Mouse (Mus musculus) CH12.LX (cell line): ENCODE measurements around the gene Samd4b. TPM values are rescaled to one million over a fixed set of nuclear protein-coding genes. Genes with fewer than 3 reads are reported as not detected.
"Not testable (repeated sequence)": the region's sequence is repeated elsewhere in the genome, so short reads cannot be mapped to it uniquely, and the experiment has no call there.

Experiments used
- DNase-seq: peaks from one replicate; pipeline ENCODE4 v3.0.0-alpha.2; 2013; ENCODE audit errors: extremely low read depth
- H3K27ac ChIP-seq: 2 replicates; pipeline ENCODE4 v1.5.1; 2012; ENCODE audit warnings: low read depth, mild to moderate bottlenecking, control low read depth, moderate library complexity; ENCODE audit not compliant: insufficient read depth
- H3K27me3 ChIP-seq: replicated peaks from 2 replicates; pipeline ENCODE3; 2012; ENCODE audit warnings: inconsistent platforms
- H3K36me3 ChIP-seq, 2 experiments: replicated peaks in 1 of 2; 2 replicates each; pipeline versions ENCODE3 to v1.6.1; 2012; ENCODE audit warnings: inconsistent platforms in 1 of 2, low read length in 1 of 2, mild to moderate bottlenecking in 1 of 2, mixed read lengths in 1 of 2, moderate library complexity in 1 of 2; ENCODE audit not compliant: control insufficient read depth in 1 of 2, insufficient read depth in 1 of 2
- H3K4me1 ChIP-seq, 2 experiments: 2 replicates each; pipeline ENCODE4 v1.6.1; 2012; ENCODE audit warnings: inconsistent platforms in 1 of 2, moderate library complexity in 1 of 2; ENCODE audit not compliant: insufficient read depth in 2 of 2, control insufficient read depth in 1 of 2
- H3K4me2 ChIP-seq: 2 replicates; pipeline ENCODE4 v1.6.1; 2012; ENCODE audit warnings: low read depth, mild to moderate bottlenecking, control low read depth; ENCODE audit not compliant: poor library complexity, insufficient read depth, severe bottlenecking
- H3K4me3 ChIP-seq, 3 experiments: fragments of 150-350 bp in 1 of 3; sonication (generic) in 1 of 3; replicated peaks in 1 of 3; 2 replicates each; pipeline versions ENCODE3 to v1.5.1; 2011 to 2012; ENCODE audit warnings: low read depth in 2 of 3, low read length in 2 of 3, mild to moderate bottlenecking in 2 of 3, moderate library complexity in 2 of 3, control low read depth in 1 of 3, improper control_type of control experiment in 1 of 3, inconsistent platforms in 1 of 3, mixed read lengths in 1 of 3; ENCODE audit not compliant: poor library complexity in 1 of 3
- H3K79me2 ChIP-seq: replicated peaks from 2 replicates; pipeline ENCODE4 v1.6.1; 2012; ENCODE audit warnings: mild to moderate bottlenecking, moderate library complexity; ENCODE audit not compliant: control insufficient read depth, poor library complexity, insufficient read depth, severe bottlenecking; ENCODE audit errors: extremely low read depth
- H3K9ac ChIP-seq: 2 replicates; pipeline ENCODE4 v1.6.1; 2012; ENCODE audit warnings: low read depth, mild to moderate bottlenecking, control low read depth, moderate library complexity; ENCODE audit not compliant: insufficient read depth
- H3K9me3 ChIP-seq: replicated peaks from 2 replicates; pipeline ENCODE3; 2012; ENCODE audit warnings: low read length, inconsistent platforms, mixed read lengths
- JUN ChIP-seq: IDR thresholded peaks from 2 replicates; pipeline ENCODE4 v1.6.1; 2011; ENCODE audit warnings: low read depth, mild to moderate bottlenecking, low read length, improper control_type of control experiment, moderate library complexity; ENCODE audit not compliant: insufficient read depth
- KAT2A ChIP-seq: IDR thresholded peaks from 2 replicates; pipeline ENCODE4 v1.6.1; 2012; ENCODE audit warnings: low read length, improper control_type of control experiment, inconsistent platforms; ENCODE audit not compliant: insufficient replicate concordance
- MXI1 ChIP-seq: IDR thresholded peaks from 2 replicates; pipeline ENCODE4 v1.6.1; 2011; ENCODE audit warnings: mild to moderate bottlenecking, low read depth, low read length, improper control_type of control experiment
- NRF1 ChIP-seq: IDR thresholded peaks from 2 replicates; pipeline ENCODE4 v1.6.1; 2014; ENCODE audit warnings: low read depth, mild to moderate bottlenecking, inconsistent platforms, low read length, improper control_type of control experiment, moderate library complexity
- PAX5 ChIP-seq: IDR thresholded peaks from 2 replicates; pipeline ENCODE4 v1.6.1; 2012; ENCODE audit warnings: low read length, inconsistent platforms, mixed read lengths
- POLR2A ChIP-seq: IDR thresholded peaks from 2 replicates; pipeline ENCODE4 v1.6.1; 2011; ENCODE audit warnings: low read depth, mild to moderate bottlenecking, improper control_type of control experiment, low read length
- POLR2AphosphoS2 ChIP-seq: IDR thresholded peaks from 2 replicates; pipeline ENCODE4 v1.6.1; 2011; ENCODE audit warnings: low read depth, low read length, improper control_type of control experiment
- RCOR1 ChIP-seq: conservative IDR thresholded peaks from 2 replicates; pipeline ENCODE4 v1.6.1; 2012; ENCODE audit warnings: low read depth, mild to moderate bottlenecking, inconsistent platforms, low read length, improper control_type of control experiment
- TBP ChIP-seq: conservative IDR thresholded peaks from 2 replicates; pipeline ENCODE4 v1.6.1; 2011; ENCODE audit warnings: low read depth, low read length, improper control_type of control experiment
- dilution Hi-C: fragments of 300-500 bp; cut with MboI; formaldehyde crosslinking; loops from 2 replicates; pipeline ENCODE4 v1.14.3; 2020; ENCODE audit warnings: low sequenced_read_pairs; ENCODE audit not compliant: extremely low pct_unique_long_range_greater_than_20kb, extremely low pct_ligation_motif_present
- in situ Hi-C: fragments of 300-500 bp; cut with MboI; formaldehyde crosslinking; loops from 3 replicates; pipeline ENCODE4 v1.14.3; 2019; ENCODE audit warnings: low sequenced_read_pairs, low pct_ligation_motif_present, low pct_unique_long_range_greater_than_20kb, mixed read lengths
- polyA plus RNA-seq: library from polyadenylated mRNA; unstranded; fragments of >175 nt; gene quantifications from 2 replicates; pipeline ENCODE4 v1.2.1, GENCODE M21; 2012; ENCODE audit warnings: low read depth; ENCODE audit not compliant: insufficient read length
- total RNA-seq, 2 experiments: library from RNA; depleted of rRNA; stranded (reverse); fragments of 300-350 nt in 1 of 2; fragments of >200 nt in 1 of 2; gene quantifications; 2 replicates each; pipeline ENCODE4 v1.2.3; 2012 to 2014

The Samd4b gene
- total and polyA plus RNA-seq, 3 experiments = 3.7 to 24.6 (median 10.0) TPM

DNA sequence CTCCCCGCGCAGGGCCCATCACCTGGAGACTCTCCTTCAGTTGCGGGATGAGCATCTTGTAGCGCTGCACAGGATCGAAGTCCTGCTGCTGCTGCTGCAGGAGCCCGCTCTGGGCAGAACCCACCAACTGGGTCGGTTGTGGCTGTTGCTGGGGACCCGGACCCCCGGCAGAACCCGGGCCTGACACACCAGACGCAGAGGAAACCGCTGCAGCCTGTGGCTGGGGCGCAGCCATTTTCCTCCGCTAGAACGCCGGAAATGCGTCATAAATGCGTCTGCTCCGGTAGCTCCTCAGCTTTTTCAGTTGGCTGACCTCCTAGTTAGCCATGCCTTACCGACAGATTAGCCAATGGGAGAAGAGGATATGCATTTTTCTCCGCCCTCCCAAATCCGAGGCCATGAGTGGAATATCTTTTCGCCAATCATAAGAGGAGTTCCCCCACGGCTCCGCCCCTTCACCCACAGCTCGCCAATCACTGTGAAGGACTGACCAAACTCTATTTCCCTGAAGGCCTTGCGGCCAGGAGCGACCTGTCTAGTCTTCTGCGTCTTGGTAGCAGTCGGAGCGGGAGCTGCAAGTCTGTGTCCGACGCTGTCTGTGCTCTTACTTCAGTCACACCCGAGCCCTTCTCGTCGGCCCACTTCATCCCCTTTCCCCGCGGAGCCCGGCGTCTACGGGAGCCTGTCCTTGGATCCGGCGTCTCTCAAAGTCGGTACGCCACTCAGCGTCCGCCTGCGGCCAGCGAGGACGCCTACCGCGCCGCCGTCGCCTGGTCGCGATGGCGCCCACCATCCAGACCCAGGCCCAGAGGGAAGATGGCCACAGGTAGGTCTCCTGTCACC, 205.3 kb downstream of the Samd4b start, which contains the start of the genes Med29 and Paf1 (continued):
- TF ChIP-seq NRF1 = peak; percentile 46; the same call in 1 of the 2 replicates
- no peak for TF ChIP-seq RCOR1
- peak; percentile 40; the same call in 1 of the 2 replicates for TF ChIP-seq MXI1

DNA sequence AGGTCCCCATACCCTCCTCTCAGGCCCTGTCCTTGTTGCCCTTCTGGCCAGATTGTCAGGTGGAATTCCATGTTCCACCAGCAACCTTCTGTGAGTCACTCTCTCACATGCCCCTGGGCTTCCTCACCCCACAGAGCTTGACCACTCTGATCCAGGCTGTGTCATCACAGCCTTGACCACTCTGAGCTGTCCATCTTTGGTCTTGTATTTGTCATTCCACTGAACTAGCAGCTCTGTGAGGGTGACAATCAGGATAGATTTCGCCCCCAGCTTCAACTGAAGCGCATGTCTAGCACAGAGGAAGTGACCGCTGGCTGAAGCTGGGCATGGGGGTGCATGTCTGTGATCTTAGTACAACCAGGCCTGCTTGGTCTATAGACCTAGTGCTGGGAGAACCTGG, 207.6 kb downstream of the Samd4b start:
- peaks cover 32 to 58% of the 10 kb centered on the region in 2 experiments for H3K36me3 ChIP-seq
- in situ Hi-C loops = no loop called here
- H3K9ac ChIP-seq = no peak overlapping the region
- H3K79me2 ChIP-seq = peaks cover 22% of the 10 kb centered on the region
- no peak overlapping the region for H3K4me3 ChIP-seq
- H3K27ac ChIP-seq = no peak overlapping the region
- peaks cover 10 to 27% of the 10 kb centered on the region in 2 experiments for H3K4me1 ChIP-seq
- H3K4me2 ChIP-seq = no peak overlapping the region
- no peaks in the 10 kb centered on the region for H3K9me3 ChIP-seq
- no peak for DNase-seq
- TF ChIP-seq POLR2AphosphoS2 = no peak
- no peak for TF ChIP-seq JUN
- TF ChIP-seq KAT2A = no peak
- no peak for TF ChIP-seq POLR2A
- no peak for TF ChIP-seq PAX5
- no peaks in the 10 kb centered on the region for H3K27me3 ChIP-seq
- dilution Hi-C loops = no loop called here

DNA sequence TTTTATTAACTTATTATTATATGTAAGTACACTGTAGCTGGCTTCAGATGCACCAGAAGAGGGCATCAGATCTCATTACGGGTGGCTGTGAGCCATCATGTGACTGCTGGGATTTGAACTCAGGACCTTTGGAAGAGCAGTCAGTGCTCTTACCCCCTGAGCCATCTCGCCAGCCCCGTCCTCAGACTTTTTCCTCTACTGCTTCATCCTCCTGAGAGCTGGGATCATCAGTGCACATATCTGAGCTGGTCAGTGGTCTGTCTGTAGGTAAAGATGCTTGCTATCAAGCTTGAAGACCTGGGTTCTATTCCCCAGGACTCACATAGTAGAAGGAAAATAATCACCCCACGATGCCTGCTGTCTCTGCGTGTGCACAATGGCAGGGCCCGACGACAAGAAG, 210.6 kb downstream of the Samd4b start:
- dilution Hi-C loops, H3K4me3 ChIP-seq, H3K27ac ChIP-seq, H3K4me2 ChIP-seq, in situ Hi-C loops, H3K9ac ChIP-seq, H3K27me3 ChIP-seq, DNase-seq, H3K9me3 ChIP-seq: not testable (repeated sequence)
- H3K4me1 ChIP-seq = peaks cover 32 to 52% of the 10 kb centered on the region in 2 experiments
- peaks cover 29 to 50% of the 10 kb centered on the region in 2 experiments for H3K36me3 ChIP-seq
- peaks cover 13% of the 10 kb centered on the region for H3K79me2 ChIP-seq
- peak; percentile 85 for TF ChIP-seq TBP

DNA sequence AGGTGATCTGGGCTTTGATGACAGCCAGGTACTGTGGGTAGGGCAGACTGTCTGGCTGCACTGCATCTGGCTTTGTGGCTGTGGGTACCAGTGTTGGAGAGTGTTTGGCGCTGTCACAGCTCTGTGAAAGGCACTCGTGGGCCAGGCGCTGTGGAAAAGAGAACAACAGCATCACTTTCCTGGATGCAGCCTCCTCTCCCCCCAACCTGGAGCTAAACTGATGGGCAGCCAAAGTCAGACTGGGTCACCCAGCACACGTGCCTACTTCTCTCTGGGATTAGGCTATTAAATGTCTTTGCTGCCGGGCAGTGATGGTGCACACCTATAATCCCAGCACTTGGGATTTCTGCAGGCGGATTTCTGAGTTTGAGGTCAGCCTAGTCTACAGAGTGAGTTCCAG, 211.1 kb downstream of the Samd4b start:
- dilution Hi-C loops, H3K4me2 ChIP-seq, H3K9me3 ChIP-seq, H3K9ac ChIP-seq, in situ Hi-C loops, H3K79me2 ChIP-seq, H3K27me3 ChIP-seq, DNase-seq, H3K4me3 ChIP-seq: not testable (repeated sequence)
- Histone ChIP-seq H3K4me1 (peaks cover 35 to 54% of the 10 kb centered on the region in 2 experiments), H3K27ac (0 out of 2 replicates have a peak overlapping the region, but pooled peaks have one; percentile 13), H3K36me3 (peaks cover 29 to 50% of the 10 kb centered on the region in 2 experiments)
